Mouse (Mus musculus) cerebellum, adult 2 months (tissue): ENCODE data around the gene Kansl1.

Experiments
- CTCF ChIP-seq: fragments of 200-500 bp; IDR thresholded peaks from 2 replicates; pipeline ENCODE4 v1.5.1; 2011; ENCODE audit warnings: low read depth, mild to moderate bottlenecking, control low read depth, low read length, moderate library complexity, borderline replicate concordance; ENCODE audit not compliant: insufficient read depth
- POLR2A ChIP-seq: fragments of 200-500 bp; IDR thresholded peaks from 2 replicates; pipeline ENCODE4 v1.6.1; 2011; ENCODE audit warnings: low read length, control low read depth, borderline replicate concordance; ENCODE audit not compliant: insufficient read depth

- TF ChIP-seq POLR2A: no peak
- no peak for TF ChIP-seq CTCF
Observed at GRCm38 (mm10) chr11:104292443-104293220, 176.0 kb downstream of the Kansl1 start.
